Mouse (Mus musculus) C2C12 (cell line): Measurements from ENCODE around the gene Ssmem1. TPM values are rescaled to one million over a fixed set of nuclear protein-coding genes. Genes with fewer than 3 reads are reported as not detected.

Experiments used
- H3K27me3 ChIP-seq: one replicate; pipeline ENCODE4 v1.6.1; 2011; ENCODE audit not compliant: control insufficient read depth, insufficient read depth, insufficient read length
- H3K36me3 ChIP-seq: one replicate; pipeline ENCODE4 v1.6.1; 2011; ENCODE audit not compliant: control insufficient read depth, insufficient read depth
- H3K4me3 ChIP-seq: one replicate; pipeline ENCODE4 v1.5.1; 2011; ENCODE audit warnings: mild to moderate bottlenecking, control low read depth; ENCODE audit not compliant: poor library complexity, insufficient read depth, severe bottlenecking
- H3K79me2 ChIP-seq: one replicate; pipeline ENCODE4 v1.6.1; 2011; ENCODE audit not compliant: control insufficient read depth, insufficient read depth
- H3K79me3 ChIP-seq: one replicate; pipeline ENCODE4 v1.6.1; 2011; ENCODE audit warnings: low read depth, control low read depth
- H3ac ChIP-seq: one replicate; pipeline ENCODE3; 2011; ENCODE audit warnings: low read depth; ENCODE audit not compliant: control insufficient read depth, insufficient read length
- CEBPB ChIP-seq: IDR thresholded peaks from one replicate; pipeline ENCODE4 v1.6.1; 2011; ENCODE audit warnings: low read depth, mild to moderate bottlenecking, control low read depth, moderate library complexity
- CTCF ChIP-seq: IDR thresholded peaks from one replicate; pipeline ENCODE4 v1.5.1; 2011; ENCODE audit not compliant: control insufficient read depth, insufficient read depth, insufficient read length
- FOSL1 ChIP-seq: IDR thresholded peaks from one replicate; pipeline ENCODE4 v1.8.0; 2011; ENCODE audit warnings: mild to moderate bottlenecking, low read length; ENCODE audit not compliant: poor library complexity, insufficient read depth, severe bottlenecking
- MAX ChIP-seq: IDR thresholded peaks from one replicate; pipeline ENCODE4 v1.6.1; 2011; ENCODE audit warnings: mild to moderate bottlenecking, control low read depth
- MYOD1 ChIP-seq: IDR thresholded peaks from one replicate; pipeline ENCODE4 v1.6.1; 2011; ENCODE audit warnings: low read depth; ENCODE audit not compliant: control insufficient read depth, insufficient read length
- MYOG ChIP-seq: IDR thresholded peaks from one replicate; pipeline ENCODE4 v1.6.1; 2011; ENCODE audit not compliant: control insufficient read depth, insufficient read length; ENCODE audit errors: extremely low read depth
- USF1 ChIP-seq: IDR thresholded peaks from one replicate; pipeline ENCODE4 v1.6.1; 2011; ENCODE audit warnings: low read depth, mild to moderate bottlenecking, control low read depth, moderate library complexity
- polyA plus RNA-seq: library from polyadenylated mRNA; unstranded; fragments of >200 nt; fragmentation: generic; extraction: Trizol; gene quantifications from one replicate; pipeline ENCODE4 v1.2.1, GENCODE M21; 2012; ENCODE audit warnings: missing spikeins

The Ssmem1 gene
- polyA plus RNA-seq, 1 experiment = 0.05 TPM

GRCm38 (mm10) chr6:30549231-30549761 lies 39.6 kb downstream of the Ssmem1 start:
- Histone ChIP-seq H3K36me3 (no peaks in the 10 kb centered on the region), H3K4me3 (no peak overlapping the region)

GRCm38 (mm10) chr6:30550496-30551192 lies 41.0 kb downstream of the Ssmem1 start:
- no peak overlapping the region for H3K4me3 ChIP-seq
- H3ac ChIP-seq = no peak overlapping the region
- no peak for TF ChIP-seq MYOD1
- no peak for TF ChIP-seq FOSL1
- no peak for TF ChIP-seq MAX
- no peak for TF ChIP-seq USF1
- no peak for TF ChIP-seq CTCF
- no peak for TF ChIP-seq MYOG
- peak; percentile 83 for TF ChIP-seq CEBPB
- H3K27me3 ChIP-seq = no peaks in the 10 kb centered on the region
- H3K79me2 ChIP-seq = no peaks in the 10 kb centered on the region
- no peaks in the 10 kb centered on the region for H3K36me3 ChIP-seq
- H3K79me3 ChIP-seq = no peaks in the 10 kb centered on the region

More at GRCm38 (mm10) chr6:30549231-30549761, 39.6 kb downstream of the Ssmem1 start:
- Histone ChIP-seq H3K79me3 (no peaks in the 10 kb centered on the region), H3K79me2 (no peaks in the 10 kb centered on the region), H3ac (no peak overlapping the region), H3K27me3 (no peaks in the 10 kb centered on the region)
- TF ChIP-seq CEBPB = peak; percentile 38
- no peak for TF ChIP-seq MYOD1

- no peaks in the 10 kb centered on the region for H3K36me3 ChIP-seq
- H3K79me3 ChIP-seq = no peaks in the 10 kb centered on the region
- H3K4me3 ChIP-seq = no peak overlapping the region
- H3K79me2 ChIP-seq = no peaks in the 10 kb centered on the region
- TF ChIP-seq CEBPB (no peak), MYOG (no peak), MYOD1 (no peak), FOSL1 (no peak), USF1 (no peak), MAX (no peak), CTCF (no peak)
- H3ac ChIP-seq = no peak overlapping the region
- no peaks in the 10 kb centered on the region for H3K27me3 ChIP-seq
Measured at GRCm38 (mm10) chr6:30551193-30551515, 41.5 kb downstream of the Ssmem1 start.

GRCm38 (mm10) chr6:30551644-30552580 lies 42.3 kb downstream of the Ssmem1 start:
- no peak for TF ChIP-seq CEBPB
- no peak for TF ChIP-seq USF1
- TF ChIP-seq MAX = no peak
- TF ChIP-seq CTCF = no peak

GRCm38 (mm10) chr6:30552628-30553027 lies 43.0 kb downstream of the Ssmem1 start:
- Histone ChIP-seq H3K27me3 (no peaks in the 10 kb centered on the region), H3K79me3 (no peaks in the 10 kb centered on the region), H3K4me3 (no peak overlapping the region), H3K36me3 (no peaks in the 10 kb centered on the region), H3ac (no peak overlapping the region), H3K79me2 (no peaks in the 10 kb centered on the region)
- TF ChIP-seq USF1 = no peak
- TF ChIP-seq FOSL1 = no peak
- no peak for TF ChIP-seq MYOD1
- no peak for TF ChIP-seq MYOG
- TF ChIP-seq CTCF = no peak
- no peak for TF ChIP-seq MAX
- TF ChIP-seq CEBPB = no peak

More at GRCm38 (mm10) chr6:30551644-30552580, 42.3 kb downstream of the Ssmem1 start:
- H3ac ChIP-seq = no peak overlapping the region
- H3K36me3 ChIP-seq = no peaks in the 10 kb centered on the region
- H3K79me2 ChIP-seq = no peaks in the 10 kb centered on the region
- no peak overlapping the region for H3K4me3 ChIP-seq
- H3K79me3 ChIP-seq = no peaks in the 10 kb centered on the region
- H3K27me3 ChIP-seq = no peaks in the 10 kb centered on the region
